Mouse (Mus musculus) bone marrow, adult 2 months (tissue): ENCODE results near the gene Armh3. TPM values are rescaled to one million over a fixed set of nuclear protein-coding genes. Genes with fewer than 3 reads are reported as not detected.

ENCODE experiments used
- H3K27ac ChIP-seq: fragments of 200-500 bp; 2 replicates; pipeline ENCODE4 v1.5.1; 2012; ENCODE audit warnings: low read depth, mild to moderate bottlenecking, control low read depth, inconsistent platforms, low read length; ENCODE audit not compliant: control insufficient read depth, poor library complexity, insufficient read depth
- H3K4me1 ChIP-seq: fragments of 200-500 bp; 2 replicates; pipeline ENCODE4 v1.6.1; 2011; ENCODE audit warnings: low read length; ENCODE audit not compliant: control insufficient read depth, insufficient read depth
- H3K4me3 ChIP-seq: fragments of 200-500 bp; replicated peaks from 2 replicates; pipeline ENCODE3; 2011; ENCODE audit warnings: mild to moderate bottlenecking, low read depth, low read length, control low read depth; ENCODE audit not compliant: control insufficient read depth
- CTCF ChIP-seq: fragments of 200-500 bp; IDR thresholded peaks from 2 replicates; pipeline ENCODE4 v1.5.1; 2011; ENCODE audit warnings: low read length, control low read depth; ENCODE audit not compliant: control insufficient read depth, insufficient read depth
- POLR2A ChIP-seq: fragments of 200-500 bp; IDR thresholded peaks from 2 replicates; pipeline ENCODE4 v1.6.1; 2011; ENCODE audit warnings: low read depth, mild to moderate bottlenecking, control low read depth, low read length, borderline replicate concordance; ENCODE audit not compliant: control insufficient read depth
- WGBS: fragments of 180-500 bp; shearing (Covaris S2); methylation state at CpG from one replicate; pipeline ENCODE4 v1.1.7; 2018; 5-methylcytosine and 5-hydroxymethylcytosine counted together
- polyA plus RNA-seq: library from polyadenylated mRNA; stranded (reverse); fragments of >200 nt; gene quantifications from 2 replicates; pipeline ENCODE4 v1.2.4, GENCODE M21; 2011; ENCODE audit warnings: low replicate concordance; ENCODE audit not compliant: missing spikeins, insufficient read depth, insufficient read length

Armh3 gene
- polyA plus RNA-seq, 1 experiment = 5.3 TPM

DNA sequence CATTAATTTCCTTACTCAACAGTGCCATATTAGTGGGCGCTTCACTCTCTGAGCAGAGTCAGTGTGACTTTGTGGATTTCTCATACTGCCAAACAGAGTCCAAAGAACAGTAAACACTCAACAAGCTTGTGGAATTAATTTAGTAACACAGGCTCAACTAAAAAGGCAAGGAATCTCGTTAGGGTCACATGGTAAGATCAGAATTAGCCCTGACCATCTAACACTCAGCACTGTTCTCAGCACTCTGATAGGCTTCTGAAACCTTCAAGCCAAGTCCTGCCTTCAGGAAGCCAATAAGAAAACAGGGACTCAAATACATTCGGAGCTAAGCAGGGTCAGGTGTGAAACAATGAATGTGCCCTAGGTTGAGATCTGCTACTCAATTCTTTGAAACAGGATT lies 172.1 kb downstream of the Armh3 start:
- Histone ChIP-seq H3K4me3 (no peak overlapping the region), H3K4me1 (no peaks in the 10 kb centered on the region), H3K27ac (no peak overlapping the region)
- TF ChIP-seq CTCF (no peak), POLR2A (no peak)
- 83% methylated on average over 3 of the region's 3 CpGs for WGBS

DNA sequence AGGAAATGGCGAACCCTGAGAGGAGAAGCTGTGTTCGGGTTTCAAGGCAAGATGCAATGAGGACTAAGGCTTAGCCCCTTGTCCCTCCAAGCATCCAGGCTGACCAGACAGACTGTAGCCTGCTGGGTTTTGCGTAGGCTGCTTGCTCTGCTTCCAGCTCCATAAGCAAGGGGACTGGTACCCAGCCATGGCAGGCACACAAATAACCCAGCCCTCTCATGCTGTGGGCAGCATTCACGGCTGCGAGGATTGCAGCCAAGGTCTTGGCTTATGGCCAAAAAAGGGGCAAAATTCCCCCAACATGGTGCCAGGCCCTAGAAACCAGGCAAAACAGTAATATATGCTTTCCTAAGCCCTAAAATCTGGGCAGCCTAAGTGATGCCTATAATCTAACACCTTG lies 176.5 kb downstream of the Armh3 start:
- no peak for TF ChIP-seq CTCF
- TF ChIP-seq POLR2A = no peak
- Histone ChIP-seq H3K4me3 (no peak overlapping the region), H3K4me1 (no peaks in the 10 kb centered on the region), H3K27ac (no peak overlapping the region)
- 72% methylated on average over 5 of the region's 5 CpGs for WGBS

DNA sequence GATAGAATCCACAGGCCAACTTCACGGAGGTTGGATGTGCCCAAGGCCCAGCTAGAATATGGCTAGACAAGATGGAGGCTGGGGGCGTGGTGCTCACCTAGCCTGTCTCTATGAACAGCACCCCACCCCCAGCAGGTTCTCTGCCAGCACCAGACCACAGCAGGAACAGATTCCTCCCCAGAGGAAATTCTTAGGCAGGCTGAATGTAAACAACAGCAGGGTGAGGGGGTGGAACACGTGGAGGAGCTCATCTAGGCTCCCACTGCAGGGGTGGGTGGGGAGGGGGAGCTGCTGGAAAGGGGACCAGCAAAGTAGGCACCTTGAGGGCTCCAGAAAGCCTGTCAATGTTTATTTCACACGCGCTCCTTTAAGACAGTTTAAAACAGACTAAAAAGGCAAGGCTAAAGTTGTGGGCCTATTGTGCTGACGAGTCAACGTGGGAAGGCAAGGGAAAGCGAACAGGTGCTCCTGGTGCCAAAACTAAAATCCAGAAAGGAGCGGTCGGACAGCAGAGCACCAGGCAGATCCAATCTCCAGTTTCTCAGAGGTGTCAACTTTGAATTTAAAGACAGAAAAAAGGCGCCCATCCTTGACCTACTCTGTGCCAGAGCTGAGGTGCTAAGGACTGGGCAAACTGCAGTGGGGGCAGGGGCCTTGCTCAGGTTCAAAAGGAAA lies 180.3 kb downstream of the Armh3 start:
- 80% methylated on average over 11 of the region's 11 CpGs for WGBS
- Histone ChIP-seq H3K27ac (no peak overlapping the region), H3K4me3 (no peak overlapping the region)

DNA sequence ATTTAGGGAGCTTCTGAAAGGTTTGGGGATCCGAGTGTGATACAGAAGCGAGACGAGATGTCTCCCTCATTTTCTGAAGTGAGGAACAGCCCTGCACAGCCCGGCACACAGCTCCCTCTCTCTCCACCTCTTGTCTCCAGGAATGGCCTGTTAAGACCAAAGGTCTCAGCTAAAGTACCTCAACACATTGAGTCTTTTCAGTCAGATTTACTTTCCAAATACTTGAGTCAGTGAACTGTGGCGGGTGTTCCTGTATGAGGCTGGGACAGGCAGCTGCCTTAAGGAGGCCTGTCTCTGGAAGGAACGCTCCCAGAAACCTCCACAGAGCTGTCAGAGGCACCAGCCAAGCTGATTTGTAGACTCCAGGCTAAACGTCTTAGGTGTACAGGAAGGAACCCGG lies 181.6 kb downstream of the Armh3 start:
- H3K27ac ChIP-seq = no peak overlapping the region
- H3K4me3 ChIP-seq = no peak overlapping the region
- no peaks in the 10 kb centered on the region; the same call in none of the 2 replicates for H3K4me1 ChIP-seq
- TF ChIP-seq POLR2A (no peak), CTCF (no peak)
- WGBS = 65% methylated on average over 8 of the region's 8 CpGs

More for the DNA sequence above, 180.3 kb downstream of the Armh3 start:
- no peak for TF ChIP-seq POLR2A
- TF ChIP-seq CTCF = no peak
- no peaks in the 10 kb centered on the region for H3K4me1 ChIP-seq

DNA sequence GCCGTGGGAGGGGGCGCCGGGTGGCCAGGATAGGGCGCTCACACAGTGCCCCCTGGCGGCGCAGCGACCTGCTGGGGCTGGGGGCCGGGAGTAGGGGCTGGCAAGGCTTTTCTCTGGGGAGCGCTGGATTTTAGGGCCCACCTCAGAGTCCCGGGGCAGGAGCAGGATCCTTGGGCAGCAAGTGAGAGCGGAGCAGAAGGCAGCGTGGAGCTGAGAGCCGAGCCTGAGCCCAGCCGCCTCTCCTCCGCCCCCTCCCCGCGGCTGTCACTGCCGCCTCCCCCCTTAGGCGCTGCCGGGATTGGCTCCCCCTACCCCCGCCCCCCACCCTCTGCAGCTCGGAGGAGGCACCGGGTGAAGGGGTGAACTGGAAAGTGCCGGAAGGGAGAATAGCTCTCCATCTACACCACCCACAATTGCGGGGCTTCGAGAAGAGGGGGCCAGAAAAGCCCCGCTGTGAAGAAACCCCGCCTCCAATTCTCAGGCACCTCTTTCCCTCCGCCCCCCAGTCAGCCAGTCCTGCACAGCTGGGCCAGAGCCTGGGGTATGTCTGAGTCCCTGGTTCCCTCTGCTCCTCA lies 182.4 kb downstream of the Armh3 start, which contains the start of gene Kcnip2:
Gene Kcnip2, minus strand, starts transcription at position 231 of the 575 bp plus-strand sequence.
- Histone ChIP-seq H3K27ac (no peak within 1 kb of the TSS), H3K4me3 (no peak within 1 kb of the TSS), H3K4me1 (no peaks in the 10 kb centered on the region; the same call in none of the 2 replicates)
- TF ChIP-seq POLR2A (no peak), CTCF (no peak)
- 3% methylated on average over 23 of the region's 29 CpGs for WGBS

DNA sequence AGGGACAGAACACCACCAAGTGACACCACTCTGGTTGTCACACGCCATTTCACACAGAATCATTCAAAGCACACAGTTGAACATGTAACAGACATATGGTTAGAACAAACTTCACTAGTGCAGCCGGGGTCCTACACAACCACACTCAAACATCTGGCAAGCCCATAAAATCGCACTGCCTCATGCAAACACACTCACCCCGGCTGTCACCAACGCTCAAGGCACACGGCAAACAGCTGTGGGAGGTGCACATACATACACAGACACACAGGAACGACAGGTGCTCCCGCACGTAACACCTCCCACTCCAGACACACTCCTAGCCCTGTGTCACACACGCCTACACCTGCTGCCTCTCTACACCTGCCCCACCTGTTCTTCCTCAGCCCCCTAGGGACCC lies 183.1 kb downstream of the Armh3 start:
- no peak for TF ChIP-seq CTCF
- no peak for TF ChIP-seq POLR2A
- H3K4me1 ChIP-seq = no peaks in the 10 kb centered on the region; the same call in none of the 2 replicates
- H3K4me3 ChIP-seq = no peak overlapping the region
- no peak overlapping the region for H3K27ac ChIP-seq
- WGBS = 72% methylated on average over 10 of the region's 10 CpGs

DNA sequence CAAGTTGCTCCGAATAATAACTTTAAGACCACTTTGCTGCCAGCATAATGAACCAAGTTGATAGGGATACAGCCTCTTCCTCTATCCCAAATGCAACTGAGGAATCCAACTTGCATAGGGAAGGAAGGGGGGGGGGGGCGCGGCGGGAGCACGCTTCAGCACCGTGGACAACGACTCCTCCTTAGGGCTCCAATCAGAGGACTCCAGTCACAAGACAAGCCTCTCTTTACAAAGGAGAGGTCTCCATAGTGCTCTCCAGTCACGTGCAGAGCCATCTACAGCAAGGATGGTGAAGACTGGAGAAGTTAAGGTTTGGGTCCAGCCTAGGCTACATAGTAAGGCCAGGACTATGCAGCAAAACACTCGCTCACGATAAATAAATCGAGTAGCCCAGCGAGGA lies 184.5 kb downstream of the Armh3 start:
- TF ChIP-seq CTCF = no peak
- no peak for TF ChIP-seq POLR2A
- 25% methylated on average over 12 of the region's 12 CpGs for WGBS
- no peaks in the 10 kb centered on the region; the same call in none of the 2 replicates for H3K4me1 ChIP-seq
- H3K27ac ChIP-seq = no peak overlapping the region
- H3K4me3 ChIP-seq = no peak overlapping the region

DNA sequence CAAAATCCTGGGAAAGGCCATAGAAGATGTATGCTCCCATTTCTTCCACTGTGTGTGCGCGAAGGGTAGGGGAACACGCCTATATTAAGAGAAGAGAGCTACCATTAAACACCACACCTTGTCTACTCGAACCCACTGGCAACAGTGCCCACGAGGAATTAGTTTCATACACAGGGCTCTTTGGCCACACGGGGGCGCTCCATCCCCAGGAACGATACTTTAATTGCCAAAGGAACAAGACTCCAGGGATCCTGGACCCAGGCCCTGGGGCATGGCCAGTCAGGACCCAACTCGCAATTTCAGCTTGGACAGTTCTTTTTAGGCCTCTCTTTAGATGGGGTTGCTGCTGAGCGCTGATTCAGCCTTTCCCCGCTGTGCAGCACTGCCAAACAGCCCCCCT lies 185.0 kb downstream of the Armh3 start:
- 6% methylated on average over 11 of the region's 11 CpGs for WGBS

More for the DNA sequence above, 185.0 kb downstream of the Armh3 start:
- Histone ChIP-seq H3K4me3 (no peak overlapping the region), H3K4me1 (no peaks in the 10 kb centered on the region; the same call in none of the 2 replicates), H3K27ac (no peak overlapping the region)
- TF ChIP-seq POLR2A = no peak
- TF ChIP-seq CTCF = peak; percentile 78
